Mouse (Mus musculus) thymus, postnatal 25 days (tissue): ENCODE data around the gene Mknk1.

Source experiments
- DNase-seq: peaks from one replicate; pipeline ENCODE4 v3.0.0; 2022

Mknk1 gene

DNA sequence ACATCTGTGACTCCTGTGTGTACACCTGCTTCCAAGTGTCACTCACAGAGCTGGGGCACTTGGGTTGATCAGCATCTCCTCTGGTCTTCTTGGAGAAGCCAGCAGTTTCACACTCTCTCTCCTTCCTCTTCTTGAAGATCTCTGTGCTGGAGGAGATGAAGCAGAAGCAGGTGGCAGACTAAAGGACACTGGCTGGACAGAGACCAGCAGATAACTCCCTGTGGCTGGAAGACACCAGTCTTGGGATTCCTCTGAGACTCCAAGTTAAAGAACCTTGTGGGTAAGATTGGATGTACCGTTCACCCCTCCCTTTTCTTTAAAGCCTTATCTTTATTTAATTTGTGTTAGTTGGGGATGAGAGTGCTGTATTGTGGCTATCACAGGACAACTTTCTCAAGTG is 9.1 kb downstream of the Mknk1 start:
- no peak for DNase-seq

DNA sequence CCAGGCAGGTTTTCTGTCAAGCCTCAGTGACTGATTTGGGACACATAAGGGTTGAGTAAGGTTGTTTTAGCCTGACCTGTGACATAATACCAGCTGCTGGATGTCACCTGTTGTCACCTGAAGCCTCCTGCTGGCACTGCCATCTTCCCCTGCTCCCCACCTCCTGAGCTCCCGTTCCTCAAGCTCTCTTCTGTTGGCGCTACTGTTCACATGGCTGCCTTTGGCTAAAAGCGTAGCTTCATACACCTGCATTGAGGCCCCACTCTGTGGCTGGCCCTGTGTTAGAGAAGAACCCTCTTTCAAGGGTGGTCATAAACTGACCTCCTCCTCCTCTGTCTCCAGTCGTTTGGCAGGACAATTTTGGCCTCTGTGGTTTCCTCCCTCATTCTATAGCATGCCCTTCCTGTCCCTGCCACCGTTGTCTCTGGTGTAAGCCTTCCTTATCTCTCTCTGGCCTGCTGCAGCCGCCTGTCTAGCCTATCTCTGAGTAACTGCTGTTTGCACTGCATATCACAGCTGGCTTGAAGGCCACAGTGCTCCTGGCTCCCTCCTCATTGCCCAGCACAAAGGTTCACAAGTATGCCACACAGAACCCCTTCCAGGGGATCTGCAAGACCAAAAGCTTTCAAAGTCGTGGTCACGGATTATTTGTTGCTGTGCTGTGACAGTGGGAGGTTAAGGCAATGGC is 10.1 kb downstream of the Mknk1 start:
- no peak for DNase-seq

DNA sequence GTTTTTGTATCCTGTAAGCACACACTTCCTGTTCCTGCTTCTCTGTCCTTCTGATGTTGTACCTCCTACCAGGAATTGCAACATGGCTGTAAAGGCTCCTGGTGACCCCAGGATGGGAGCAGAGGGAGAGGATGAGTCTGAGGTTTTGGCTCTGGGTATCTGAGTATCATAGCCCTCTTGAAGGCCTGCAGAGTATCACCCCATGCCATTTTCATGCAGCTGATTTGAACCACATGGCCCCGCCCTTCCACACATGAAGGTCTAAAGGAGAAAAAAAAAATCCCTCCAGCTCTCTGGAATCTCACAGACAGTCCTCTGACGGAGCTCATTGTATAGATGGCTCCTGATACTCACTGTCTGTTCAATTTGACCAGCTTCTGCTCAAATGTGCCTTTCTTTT is 11.1 kb downstream of the Mknk1 start:
- DNase-seq = no peak

DNA sequence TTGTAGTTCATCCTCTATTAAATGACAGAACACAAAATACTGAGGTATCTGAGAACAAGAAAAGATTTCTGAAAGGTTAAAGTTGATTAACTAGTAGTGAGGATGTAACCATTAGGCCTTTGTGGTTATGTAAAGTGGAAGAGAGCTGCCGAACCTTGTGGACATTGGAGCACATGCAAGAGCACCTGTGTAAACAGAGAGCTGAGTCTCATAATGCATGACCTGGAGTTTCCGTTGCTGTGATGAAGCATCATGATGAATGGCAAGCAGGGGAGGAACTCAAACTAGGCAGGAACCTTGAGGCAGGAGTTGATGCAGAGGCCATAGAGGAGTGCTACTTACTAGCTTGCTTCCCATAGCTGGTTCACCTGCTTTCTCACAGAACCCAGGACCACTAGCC is 11.6 kb downstream of the Mknk1 start:
- DNase-seq = no peak

DNA sequence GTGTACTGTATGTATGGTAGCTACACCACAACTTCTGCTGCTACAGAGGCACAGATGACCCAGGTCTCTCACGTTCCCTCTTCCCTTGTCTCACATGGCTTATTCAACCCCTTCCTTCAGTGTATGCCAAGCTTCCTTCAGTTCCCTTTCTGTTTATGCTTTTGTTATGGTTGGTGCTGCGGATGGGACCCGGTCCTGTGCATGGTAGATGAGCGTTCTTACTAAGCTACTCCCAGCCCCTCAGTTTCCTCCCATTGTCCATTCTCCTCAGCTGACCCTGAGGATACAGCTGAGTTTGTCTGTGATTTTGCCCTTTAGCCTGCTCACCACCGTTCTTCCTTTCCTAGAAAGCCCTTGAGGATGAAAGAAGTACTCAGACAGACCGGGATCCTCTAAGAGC is 12.6 kb downstream of the Mknk1 start:
- DNase-seq = no peak

DNA sequence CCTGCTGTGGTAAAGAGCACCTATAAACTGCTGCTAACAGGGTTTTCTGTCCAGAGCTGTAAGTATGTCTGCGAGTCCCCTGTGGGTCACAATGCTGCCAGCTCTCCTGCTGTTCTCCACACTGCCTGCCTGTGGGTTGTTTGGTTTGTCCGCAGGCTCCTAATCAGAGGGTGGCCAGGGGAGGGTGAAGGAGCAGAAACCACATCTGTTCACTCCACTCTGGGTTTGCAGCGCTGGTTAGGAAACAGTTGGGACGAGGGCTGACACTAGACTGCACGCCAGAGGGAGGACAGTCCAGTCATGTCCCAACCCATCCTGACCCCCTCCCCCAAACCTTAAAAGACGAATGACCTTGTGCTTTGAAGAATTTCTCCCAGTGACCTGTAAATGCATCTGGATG is 16.1 kb downstream of the Mknk1 start:
- DNase-seq = no peak

DNA sequence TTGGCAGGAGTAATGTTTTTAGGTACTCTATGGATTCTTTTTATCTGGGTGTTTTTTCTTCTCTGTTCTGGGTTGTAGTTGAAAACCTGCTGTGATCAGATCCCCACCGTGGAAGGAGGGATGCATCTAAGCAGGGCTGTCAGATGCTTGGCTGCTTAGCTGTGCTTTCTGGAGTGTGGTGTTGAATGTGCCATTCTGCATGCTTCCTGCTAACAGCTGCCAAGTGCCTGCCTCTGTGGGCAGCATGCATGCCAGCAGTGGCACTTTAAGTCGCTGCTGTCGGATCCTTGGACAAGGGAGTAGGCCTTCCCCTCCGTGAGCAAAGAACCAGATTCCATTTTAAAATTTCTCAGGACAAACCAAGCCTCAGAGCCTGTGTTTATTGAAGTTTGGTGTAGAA is 16.6 kb downstream of the Mknk1 start:
- no peak for DNase-seq

DNA sequence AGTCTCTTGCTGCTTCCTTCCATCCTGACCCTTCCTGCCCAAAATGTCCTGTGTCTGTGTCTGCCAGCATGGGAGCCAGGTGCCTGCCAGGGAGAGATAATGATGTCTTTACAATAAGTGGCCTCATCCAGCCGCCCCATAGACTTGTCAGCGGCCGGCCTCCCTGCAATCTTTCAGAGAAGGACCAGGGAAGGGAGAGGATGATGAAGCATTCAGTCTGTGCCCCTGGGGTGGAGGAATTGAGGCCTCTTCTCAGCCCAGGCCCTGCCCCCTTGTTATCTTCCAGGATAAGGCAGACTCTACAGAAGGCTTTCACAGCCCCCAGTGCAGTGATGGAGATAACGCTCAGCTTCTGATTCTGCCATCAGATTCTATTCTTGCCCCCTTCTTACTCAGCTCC is 17.3 kb downstream of the Mknk1 start:
- DNase-seq = no peak

DNA sequence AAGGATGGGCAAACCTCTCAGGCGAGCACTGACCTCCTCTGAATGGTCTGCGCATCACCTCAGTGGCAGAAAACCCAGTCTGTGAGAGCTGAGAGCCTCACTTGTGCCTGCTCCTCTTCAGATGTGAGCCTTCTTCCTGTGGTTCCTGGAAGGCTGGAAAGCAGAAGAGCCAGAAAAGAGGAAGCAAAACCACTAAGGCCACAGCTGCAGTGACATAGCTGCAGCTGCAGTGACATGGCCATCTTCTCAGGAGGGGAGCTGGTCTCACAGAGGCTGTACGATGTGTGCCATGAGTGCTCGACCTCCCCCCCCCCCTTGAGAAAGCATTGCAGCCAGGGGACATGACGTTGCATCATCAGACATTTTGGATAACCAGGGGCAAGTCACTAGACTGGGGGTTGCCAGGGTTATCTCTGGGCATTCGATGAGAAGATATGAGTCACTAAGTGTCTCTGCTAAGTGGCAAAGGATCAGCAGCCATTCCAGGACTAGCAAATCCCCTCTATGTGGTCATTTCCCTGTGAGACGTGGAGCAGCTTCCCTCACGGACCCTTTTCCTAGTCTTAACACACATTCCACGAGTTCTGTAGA is 18.4 kb downstream of the Mknk1 start:
- DNase-seq = no peak

DNA sequence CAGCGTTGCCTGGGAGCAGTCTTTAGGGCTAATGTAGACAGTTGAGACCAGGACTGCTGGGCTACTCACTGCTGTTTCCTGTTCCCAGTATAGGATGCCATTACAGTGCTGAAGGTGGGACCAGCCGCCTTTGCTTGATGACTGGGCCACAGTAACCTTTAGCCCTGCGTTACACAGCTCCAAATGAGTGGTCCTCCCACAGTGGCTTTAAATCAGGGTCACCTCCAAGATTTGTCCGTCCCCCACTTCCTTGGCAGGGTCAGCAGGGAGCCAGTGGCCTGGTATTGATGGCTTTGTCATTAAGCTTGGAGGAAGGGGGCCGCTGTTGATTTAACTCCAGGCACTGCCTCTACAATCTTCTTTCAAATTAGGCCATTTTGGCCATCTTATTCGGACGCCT is 24.4 kb downstream of the Mknk1 start:
- no peak for DNase-seq

DNA sequence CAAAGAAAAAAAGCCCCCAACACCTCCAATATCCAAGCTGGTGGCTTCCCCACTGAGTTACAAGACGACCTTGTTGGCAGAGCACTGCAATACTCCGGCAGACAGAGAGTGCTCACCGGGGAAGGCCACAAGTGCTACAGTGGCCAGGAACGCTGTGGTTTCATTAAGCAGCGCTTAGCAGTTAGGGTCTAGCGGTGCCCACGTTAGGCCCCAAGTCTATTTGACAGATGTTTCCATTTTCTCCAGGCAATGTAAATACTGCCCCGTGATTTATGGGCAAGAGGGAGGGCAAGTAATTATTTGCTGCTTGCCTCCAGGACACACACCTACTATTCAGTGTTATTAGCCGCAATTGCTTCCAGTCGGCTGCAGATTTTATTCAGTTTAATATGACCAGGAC is 24.9 kb downstream of the Mknk1 start:
- DNase-seq = no peak

DNA sequence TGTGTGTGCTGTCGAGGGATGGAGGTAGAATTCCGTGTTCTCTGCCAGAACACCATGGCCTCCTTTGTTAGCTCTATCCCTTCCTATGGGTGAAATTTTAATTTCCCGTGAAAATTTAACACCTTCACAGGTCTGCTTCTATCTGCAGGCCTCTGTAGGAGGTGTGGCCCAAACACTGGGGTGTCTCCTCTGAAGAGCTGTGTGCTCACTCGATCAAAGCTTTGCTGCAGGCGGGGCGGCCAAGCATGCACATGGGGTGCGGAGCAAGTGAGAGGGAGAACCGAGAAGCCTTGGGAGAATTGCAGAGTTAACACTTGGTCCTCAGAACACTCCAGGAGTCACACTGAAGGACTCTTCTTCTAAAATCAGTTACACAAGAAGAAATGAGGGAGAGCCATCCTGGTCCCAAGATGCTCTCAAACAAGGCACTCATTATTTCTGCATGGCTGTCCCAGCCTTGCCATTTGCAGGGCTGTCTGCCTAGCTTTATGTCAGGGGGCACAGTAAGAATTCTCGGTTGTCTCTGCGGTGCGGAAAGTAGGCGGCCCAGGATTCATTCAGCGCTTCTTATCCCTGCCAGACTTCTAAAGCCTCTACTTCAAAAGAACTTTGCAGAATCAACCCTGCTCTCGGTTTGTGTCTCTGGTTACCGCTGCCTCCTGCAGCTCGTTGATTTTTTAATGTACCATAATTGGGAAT is 30.7 kb downstream of the Mknk1 start:
- no peak for DNase-seq

DNA sequence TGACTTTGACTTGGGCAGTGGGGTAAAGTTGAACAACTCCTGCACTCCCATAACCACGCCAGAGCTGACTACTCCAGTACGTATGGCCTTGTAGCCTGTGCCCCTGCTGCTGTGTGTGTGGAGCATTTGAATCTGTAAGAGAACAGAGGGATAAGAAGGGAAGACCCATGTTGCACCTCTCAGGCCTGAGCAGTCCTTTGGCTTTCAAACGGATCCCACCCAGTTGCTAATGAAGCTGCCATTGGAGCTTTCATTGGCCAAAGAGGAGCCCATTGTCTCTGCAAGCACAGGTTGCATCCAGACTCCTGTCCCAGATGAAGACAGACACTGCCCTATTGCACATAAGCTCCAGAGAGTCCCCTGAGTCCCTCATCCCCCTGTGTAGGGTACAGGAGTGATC is 34.2 kb downstream of the Mknk1 start:
- DNase-seq = no peak

DNA sequence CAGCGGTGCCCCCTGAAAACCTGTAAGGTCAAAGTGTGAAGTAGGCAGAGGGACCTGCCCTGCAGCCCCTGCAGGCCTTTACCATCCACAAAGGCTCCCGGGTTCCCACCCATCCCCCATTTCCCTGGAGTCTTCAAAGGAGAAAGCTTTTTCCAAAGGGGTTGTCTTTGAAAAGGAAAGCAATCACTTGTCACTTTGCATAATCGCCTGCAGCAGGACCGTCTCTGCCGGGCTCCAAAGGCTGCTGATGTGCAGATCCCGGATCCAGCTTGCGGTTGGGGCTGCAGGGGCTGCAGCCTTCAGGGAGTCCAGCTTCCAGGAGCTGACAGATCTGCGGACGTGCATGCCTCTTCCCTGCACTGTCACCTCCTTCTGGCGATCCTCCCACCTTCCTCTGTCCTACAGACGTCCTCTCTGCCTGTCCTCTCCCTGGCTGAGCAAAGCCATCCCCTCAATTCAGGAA is 39.2 kb downstream of the Mknk1 start:
- DNase-seq = no peak

DNA sequence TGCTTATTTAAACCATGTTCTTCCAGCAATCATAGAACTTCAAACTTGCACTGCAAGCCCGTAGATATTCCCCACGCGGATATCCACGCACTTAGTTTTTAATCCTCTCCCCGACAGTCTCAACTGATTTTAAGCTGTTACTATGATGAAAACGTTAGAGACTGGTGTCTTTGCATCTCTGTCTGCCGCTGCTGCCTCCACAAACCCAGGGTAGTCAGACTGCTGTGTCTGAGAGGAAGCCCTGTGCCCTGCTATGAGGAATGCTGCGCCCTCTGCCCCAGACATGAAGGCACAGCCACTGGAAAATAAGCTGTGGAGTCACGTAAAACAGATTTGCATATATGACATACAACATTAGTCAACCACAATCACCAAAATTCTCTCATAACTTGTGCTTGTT is 39.8 kb downstream of the Mknk1 start:
- DNase-seq = no peak

DNA sequence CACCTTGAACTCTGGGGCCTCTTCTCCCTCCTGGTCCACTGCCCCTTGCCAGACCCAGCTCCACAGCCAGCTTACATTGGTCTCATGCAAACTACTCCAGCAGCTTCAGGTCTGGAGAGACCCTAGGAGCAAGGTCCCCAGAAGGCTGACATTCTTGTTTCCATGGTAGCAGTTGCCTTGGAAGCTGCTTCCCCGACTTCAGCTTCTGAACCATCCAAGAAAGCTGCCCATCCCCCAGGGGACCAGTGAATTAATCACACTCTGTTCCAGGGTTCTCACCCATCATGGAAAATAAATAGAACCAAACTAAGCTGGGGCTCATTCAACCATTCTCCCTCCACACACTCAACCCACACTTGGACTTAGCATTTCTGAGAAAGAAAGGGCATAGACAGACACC is 42.2 kb downstream of the Mknk1 start:
- DNase-seq = no peak

DNA sequence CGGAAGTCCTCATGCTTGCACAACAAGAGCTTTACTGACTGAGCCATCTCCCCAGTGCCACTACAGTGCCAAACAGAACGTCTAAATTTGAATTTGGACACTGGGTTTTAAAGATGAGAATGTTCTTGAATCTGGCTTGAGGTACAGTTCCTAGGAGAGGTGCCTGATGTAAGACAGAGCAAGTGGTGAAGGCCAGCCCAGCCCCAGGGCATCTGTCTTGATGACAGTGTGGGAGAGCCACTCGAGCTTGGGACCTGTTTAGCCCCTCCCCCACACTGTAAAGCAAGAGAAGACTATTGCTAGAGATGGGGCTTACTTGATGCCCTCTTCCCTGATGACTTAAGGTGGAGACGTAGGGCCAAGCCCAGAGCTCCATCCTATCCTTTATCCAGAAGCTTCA is 43.2 kb downstream of the Mknk1 start:
- no peak for DNase-seq

DNA sequence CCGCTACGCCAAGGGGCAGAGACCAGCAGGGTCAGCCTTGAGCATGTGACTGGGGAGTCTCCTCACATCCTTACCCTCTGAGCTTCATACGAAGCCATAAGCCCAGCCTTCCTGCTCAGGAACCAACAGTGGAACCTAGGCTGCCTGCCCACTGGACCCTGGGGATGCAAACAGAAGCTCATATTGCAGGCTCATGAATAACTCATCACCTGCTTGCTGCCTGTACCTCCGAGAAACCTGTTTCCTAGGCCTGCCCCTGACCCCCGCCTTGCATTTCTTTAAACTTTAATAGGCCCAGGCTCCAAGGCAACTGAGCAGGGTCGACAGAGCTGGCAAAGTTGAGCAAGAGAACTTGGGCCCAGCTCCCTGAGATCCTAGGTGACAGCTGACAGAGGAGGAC is 45.0 kb downstream of the Mknk1 start, which contains the start of gene Kncn:
Gene Kncn (plus strand): TSS at position 379 of the 400 bp plus-strand sequence.
- DNase-seq = no peak

DNA sequence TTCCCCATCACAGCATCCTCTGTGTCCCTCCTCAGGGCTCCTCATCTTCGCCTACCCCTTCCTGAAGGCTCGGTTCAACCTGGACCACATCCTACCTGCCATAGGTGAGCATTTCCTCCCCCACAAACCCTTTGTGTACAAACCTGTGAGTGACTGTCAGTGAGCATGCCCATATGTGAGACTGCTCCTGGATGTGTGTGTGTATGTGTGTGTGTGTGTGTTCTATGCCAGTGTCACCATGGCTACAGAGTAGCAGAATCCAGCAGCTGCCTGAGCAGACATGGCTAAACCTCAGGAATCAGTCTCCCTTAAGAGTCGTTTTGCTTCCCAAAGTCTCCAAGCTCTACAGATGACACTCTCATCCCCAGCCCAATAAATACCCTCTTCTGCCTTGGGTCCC is 46.8 kb downstream of the Mknk1 start:
- DNase-seq = no peak

DNA sequence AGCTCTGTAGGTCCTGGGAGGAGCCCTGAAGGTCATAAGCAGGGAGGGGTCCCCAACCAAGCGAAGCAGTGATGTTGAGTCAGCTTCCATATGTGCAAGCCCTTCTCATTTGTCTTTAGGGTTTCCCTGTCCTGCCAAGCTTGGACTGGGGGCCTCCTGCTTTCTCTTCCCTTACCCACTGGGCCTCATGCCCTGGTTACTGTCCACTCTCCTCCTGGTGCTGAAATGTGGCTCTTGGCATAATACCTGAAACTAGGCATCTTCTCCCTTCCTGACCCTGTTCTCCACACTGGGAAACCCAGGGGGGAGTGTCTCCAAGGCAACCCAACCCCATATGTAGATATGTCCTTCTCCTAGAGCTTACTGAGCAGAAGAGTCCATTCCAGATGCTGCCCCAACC is 47.9 kb downstream of the Mknk1 start:
- DNase-seq = no peak

DNA sequence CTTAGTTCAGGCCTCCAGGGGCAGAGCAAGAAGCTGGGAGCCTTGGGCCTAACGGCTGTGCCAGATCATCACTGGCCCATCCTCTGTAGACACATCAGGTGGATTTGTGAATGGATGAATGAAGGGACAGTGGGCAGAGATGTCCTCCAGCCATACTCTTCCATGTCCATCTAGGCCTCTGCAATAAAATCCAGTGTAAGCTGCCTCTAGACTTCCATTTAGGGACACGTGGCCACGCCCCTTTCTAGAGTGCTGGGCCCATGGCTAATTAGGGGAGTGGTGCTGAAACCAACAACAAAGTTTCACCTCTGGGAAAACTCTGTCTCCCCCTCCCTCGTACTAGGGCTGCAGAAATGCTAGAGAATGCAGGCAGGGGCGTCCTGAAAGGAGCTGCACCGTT is 51.1 kb downstream of the Mknk1 start:
- DNase-seq = no peak

DNA sequence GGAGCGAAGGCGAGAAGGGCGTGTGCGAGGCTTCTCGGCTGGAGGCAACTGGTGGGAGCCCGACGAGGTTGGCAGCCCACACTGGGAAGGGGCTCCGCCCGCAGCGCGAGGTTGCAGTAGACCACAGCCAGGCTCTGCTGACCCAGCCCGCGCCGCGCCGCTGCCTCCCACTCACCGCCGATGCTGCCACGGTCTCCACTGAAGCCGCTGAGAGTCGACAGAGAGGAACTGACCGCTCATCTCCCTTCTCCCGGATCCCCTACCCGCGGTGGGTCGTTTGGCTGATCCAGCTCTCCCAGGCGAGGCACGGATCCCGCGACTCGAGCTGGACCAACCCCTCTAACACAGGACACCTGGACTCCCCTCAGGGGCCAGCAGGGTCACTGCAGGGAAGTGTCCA is 51.6 kb downstream of the Mknk1 start, which contains the start of gene 6430628N08Rik:
Gene 6430628N08Rik (plus strand): TSS at position 113 of the 400 bp plus-strand sequence.
- DNase-seq = no peak

DNA sequence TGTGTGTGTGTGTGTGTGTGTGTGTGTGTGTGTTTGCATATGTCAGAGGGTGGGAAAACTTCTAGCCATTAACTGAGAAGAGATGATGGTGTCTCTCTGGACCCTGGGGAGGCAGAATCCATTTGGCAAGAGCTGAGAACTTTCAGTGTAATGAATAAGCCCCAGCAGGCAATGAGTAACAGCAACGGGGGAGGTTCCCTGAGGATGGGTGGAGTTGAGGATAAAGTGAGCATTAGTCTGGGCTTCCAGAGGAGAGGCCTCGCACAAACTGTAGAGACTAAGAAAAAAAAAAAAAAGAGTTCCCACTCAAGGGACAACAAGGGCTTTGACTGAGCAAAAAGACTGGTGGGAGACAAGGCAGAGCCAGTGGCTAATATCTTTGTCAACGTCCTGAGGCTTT is 55.3 kb downstream of the Mknk1 start:
- no peak for DNase-seq

DNA sequence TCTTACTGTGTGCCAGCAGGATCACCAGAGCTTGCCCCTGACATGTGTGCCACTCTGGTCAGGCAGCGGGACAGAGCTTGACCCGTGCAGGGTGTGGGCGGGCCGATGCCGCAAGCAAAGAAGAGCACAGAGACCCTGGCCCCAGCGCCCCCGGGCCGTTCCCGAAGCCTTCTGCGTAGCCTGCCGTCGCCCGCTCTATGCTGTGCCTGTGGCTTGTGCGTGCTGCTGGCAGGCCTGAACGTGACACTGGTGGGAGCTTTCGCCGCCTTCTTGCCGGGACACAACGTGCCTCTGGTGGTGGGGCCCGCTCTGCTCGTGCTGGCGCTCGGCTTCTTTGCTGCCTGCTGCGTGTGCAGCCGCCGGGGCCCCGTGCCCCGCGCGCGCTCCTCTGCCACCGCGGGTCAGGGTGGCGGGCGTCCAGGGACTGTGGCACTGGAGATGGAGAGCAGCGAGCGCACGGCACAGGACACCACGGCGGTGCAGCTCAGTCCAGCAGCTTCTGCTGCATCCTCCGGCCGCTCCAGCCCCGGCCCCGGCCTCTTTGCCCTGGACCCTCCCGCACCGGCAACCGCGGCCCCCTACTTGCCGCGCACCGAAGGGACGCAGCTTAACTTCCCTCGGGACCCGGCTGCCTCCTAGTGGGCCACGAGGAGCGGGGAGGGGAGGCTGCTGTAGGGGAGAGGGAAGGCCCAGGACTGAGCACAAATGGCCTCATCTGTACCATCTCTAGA is 59.1 kb downstream of the Mknk1 start:
- no peak for DNase-seq
